Mouse (Mus musculus) adrenal gland, postnatal 10 days (tissue): ENCODE measurements around the gene Gm26938. TPM values are rescaled to one million over a fixed set of nuclear protein-coding genes. Genes with fewer than 3 reads are reported as not detected.
A peak's percentile ranks its signal among the peaks of the same experiment; 100 is the strongest.

Experiments
- DNase-seq: peaks from one replicate; pipeline ENCODE4 v3.0.0; 2021; ENCODE audit warnings: mixed read lengths
- microRNA-seq: library from miRNA; unstranded; fragments of <30 nt; microRNA quantifications from one replicate; pipeline ENCODE4 v1.2.0, GENCODE M21; 2021
- total RNA-seq, 2 experiments: library from RNA; stranded (reverse); gene quantifications; 2 replicates each; pipeline ENCODE4 v1.2.3; 2021

The Gm26938 gene
- total RNA-seq, 2 experiments from 2014 or later = not detected

GRCm38 (mm10) chr5:139793338-139794089, 32.7 kb downstream of the Gm26938 start:
- peak; percentile 45 for DNase-seq

- DNase-seq = no peak
Observed at GRCm38 (mm10) chr5:139792966-139793337, 33.3 kb downstream of the Gm26938 start.

DNA sequence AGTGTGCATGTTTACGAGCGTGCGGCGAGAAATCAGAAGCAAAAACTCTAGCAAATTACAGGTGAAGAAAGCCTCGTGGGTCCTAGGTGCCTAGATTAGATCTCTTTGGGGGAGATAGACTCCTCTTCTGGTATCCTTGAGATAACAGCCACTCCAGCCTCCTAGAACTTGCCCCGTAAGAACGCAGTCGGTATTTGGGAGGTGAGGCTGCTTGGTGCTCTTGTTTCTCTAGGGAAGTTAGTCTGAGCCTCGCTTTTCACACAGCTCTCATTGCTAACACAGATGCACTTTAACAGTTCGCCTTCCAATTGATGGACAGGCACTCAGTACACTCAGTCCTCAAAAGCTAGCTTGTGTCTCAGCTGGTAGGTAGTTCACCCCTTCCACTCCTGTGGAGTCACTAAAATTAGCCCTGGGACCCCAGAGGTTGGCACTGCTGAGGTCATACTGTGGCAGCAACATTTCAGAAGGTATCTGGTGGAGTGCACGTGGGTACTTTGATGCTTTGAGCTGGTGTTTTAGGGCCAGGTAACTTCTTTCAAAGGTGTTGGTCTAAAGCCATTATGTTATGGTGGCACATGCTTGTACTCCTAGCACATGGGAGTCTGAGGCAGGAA, 33.9 kb downstream of the Gm26938 start:
- no peak for DNase-seq

DNA sequence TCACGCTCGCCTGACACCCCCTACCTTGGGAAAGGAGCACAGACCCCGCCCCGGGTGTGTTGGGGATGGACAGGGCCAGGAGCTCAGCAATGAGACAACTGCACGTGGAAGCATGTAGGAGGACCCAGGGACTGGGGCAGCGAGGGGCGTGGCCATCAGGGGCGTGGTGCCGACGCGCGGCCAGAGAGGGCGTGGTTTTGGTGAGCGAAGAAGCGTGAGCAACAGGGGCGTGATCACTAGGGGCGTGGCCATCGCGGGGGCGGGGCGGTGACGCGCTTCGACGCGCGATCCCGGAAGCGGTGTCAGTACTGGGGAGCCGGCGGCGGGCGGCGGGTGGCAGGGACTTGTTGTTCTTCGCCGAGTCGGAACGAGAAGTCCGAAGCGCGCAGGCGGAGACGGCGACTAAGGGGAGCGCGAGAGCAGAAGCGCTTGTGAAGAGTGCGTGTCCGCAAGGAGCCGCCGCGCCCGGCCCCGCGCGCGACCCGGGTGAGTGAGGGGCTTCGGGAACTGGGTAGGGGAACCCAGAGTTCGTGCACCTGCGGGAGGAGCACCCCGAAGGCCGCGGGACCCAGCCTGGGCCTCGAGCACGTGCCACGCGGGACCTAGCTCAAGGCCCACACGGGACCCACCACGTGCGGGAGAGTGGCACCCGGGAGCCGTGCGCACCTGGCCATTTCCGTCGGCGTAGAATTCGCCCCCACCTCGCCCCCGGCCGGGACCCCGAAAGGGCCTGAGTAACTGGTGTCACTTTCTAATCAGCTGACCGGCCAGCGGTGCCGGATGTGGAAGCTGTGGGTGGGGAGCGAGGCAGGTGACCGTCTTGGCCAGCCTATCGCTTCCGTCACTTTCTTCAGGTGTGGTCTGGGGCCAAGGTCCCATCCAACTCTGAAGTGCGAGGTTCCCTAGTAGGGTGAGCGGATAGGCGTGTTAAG, 34.7 kb downstream of the Gm26938 start, which contains the start of gene Mafk:
Mafk (plus strand) TSS at position 287 of the 932 bp plus-strand sequence.
- peak; percentile 100 for DNase-seq

- no peak for DNase-seq
Observed at GRCm38 (mm10) chr5:139789466-139789865, 36.7 kb downstream of the Gm26938 start.

DNA sequence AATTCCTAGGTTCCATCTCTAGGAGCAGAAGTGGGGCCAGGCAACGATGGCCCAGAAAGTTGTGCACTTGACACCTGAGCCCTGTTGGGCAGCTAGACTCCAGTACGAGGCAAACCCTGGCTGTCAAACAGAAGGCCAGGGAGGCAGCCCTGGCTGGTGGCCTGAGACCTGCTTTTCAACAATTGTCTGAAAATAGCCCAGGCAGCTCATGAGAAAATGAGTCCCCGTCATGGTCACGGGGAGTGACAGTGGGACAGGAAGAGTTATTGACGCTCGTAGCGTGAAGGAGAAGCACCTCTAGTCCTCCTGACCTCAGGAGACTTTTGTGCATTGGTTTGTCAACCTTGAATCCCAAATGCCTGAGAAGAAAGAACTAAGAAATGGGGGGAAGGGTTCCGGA, 44.8 kb downstream of the Gm26938 start:
- DNase-seq = no peak

GRCm38 (mm10) chr5:139776966-139777365, 49.2 kb downstream of the Gm26938 start:
- DNase-seq = no peak

DNA sequence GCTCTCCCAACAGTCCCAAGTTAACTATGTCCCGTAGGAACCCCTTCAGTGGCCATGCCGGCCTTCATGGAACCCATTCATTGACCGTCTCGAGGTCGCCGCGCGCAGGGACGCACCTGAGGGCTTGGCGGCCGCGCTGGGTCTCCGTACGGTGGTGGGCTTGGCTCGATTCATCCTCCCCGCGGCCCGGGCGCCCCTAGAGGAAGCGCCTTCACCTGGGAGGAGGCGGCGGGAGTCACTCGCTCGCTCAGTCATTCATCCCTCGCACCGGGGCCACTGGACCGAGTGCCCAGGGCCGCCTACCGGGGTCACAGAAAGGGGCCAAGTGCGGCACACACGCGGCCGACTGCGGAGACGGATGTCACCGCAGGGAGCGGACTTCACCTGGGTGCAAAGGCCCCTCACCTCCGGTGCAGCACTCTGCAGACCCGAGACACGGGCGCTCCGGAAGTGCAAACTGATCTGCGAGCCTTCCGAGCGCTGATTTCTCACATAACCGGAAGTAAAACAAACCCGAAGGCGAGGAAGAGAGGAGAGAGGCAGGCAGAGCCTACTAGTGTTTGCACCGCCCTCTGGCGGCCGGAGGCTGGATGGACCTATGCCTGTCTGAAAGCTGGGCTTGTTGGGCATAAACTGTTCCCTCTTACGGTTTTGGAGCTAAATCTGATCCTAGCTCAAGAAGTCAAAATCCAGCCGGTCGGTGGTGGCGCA, 50.8 kb downstream of the Gm26938 start, which contains the start of gene Ints1:
Ints1 (minus strand) TSS at position 459 of the 711 bp plus-strand sequence.
- peak; percentile 98 for DNase-seq

DNA sequence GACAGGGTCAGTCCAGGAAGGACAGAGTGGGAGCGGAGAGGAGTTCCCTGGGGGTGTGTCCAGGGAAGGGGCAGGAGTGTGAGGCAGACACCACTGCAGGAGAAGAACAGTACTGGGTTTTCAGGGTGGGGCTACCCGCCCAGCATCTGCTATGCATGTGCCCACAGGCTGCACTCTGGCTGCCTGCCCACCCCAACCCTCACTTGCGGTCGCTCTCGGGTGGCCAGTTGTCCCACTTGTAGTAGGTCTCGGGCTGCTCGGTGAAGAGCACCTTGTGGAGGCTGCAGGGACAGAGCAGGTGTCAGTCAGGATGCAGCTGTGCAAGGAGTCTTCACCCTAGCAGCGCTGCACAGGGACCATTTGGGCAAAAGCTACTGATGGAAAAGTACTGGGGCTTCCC, 58.0 kb downstream of the Gm26938 start:
- DNase-seq = no peak

DNA sequence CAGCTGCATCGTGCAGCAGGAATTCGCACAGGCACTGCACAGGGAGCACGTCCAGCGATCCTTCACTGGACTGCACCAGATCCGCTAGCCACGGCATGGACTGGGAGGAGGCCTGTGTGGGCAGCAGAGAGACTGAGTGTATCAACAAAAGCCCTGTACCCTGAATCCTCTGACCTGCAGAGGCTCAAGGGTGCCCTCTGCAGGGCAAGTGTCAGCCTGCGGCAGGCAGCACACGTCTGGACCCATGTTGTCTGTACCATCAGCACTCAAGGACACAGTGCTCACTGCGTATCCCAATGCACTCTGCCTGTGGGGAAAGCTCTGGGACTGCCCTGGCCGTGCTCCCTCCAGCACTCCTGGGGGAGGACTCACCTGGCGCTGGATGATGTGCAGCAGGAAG, 61.9 kb downstream of the Gm26938 start:
- DNase-seq = peak; percentile 35

- no peak for DNase-seq
Observed at GRCm38 (mm10) chr5:139758096-139758495, 68.1 kb downstream of the Gm26938 start.

Small RNAs within 50 kb of the gene (microRNA-seq; reads per million reads assigned to microRNA genes)
- gene Mir7037 = not detected

Other genes starting within 250 kb of the Gm26938 start
- 1 to 10 TPM; 6.6 to 9.2 TPM for gene Micall2, start 90.1 kb downstream of the Gm26938 start, total RNA-seq
- gene Ints1, start 50.7 kb downstream of the Gm26938 start, total RNA-seq = 10 to 100 TPM; 36.6 to 51.9 TPM
- 10 to 100 TPM; 18.8 to 25.1 TPM for gene Mafk, start 34.9 kb downstream of the Gm26938 start, total RNA-seq
- gene Tmem184a, start 6.5 kb downstream of the Gm26938 start, total RNA-seq = 1 to 10 TPM in 1 of 2 experiments, under 1 TPM in 1; 0.91 to 2.1 TPM
- 10 to 100 TPM; 16.5 to 19.7 TPM for gene Psmg3, start 478 bp upstream of the Gm26938 start, total RNA-seq
- 1 to 10 TPM; 1.1 to 2.2 TPM for gene Elfn1, start 81.5 kb upstream of the Gm26938 start, total RNA-seq